Mouse (Mus musculus): ENCODE data around the gene Myod1.
A peak's percentile ranks its signal among the peaks of the same experiment; 100 is the strongest.

Gene Myod1

GRCm38 (mm10) chr7:46376172-46377007 lies at the start of gene Myod1:
Gene Myod1 (plus strand): TSS chr7:46376474.
- DNase-seq (ENCODE audit: low spot score): no peak

- no peak for DNase-seq (ENCODE audit: low spot score)
Measured at GRCm38 (mm10) chr7:46327896-46328295, 48.4 kb upstream of the Myod1 start.

GRCm38 (mm10) chr7:46337397-46337796 lies 38.9 kb upstream of the Myod1 start:
- DNase-seq (ENCODE audit: low spot score): no peak

- DNase-seq (ENCODE audit: low spot score): no peak
Measured at GRCm38 (mm10) chr7:46339818-46340217, 36.5 kb upstream of the Myod1 start.

GRCm38 (mm10) chr7:46340295-46340694 lies 36.0 kb upstream of the Myod1 start:
- no peak for DNase-seq (ENCODE audit: low spot score)

GRCm38 (mm10) chr7:46341471-46341870 lies 34.8 kb upstream of the Myod1 start:
- no peak for DNase-seq (ENCODE audit: low spot score)

GRCm38 (mm10) chr7:46347692-46348091 lies 28.6 kb upstream of the Myod1 start:
- DNase-seq (ENCODE audit: low spot score): no peak

- no peak for DNase-seq (ENCODE audit: low spot score)
Measured at GRCm38 (mm10) chr7:46348813-46349212, 27.5 kb upstream of the Myod1 start.

- no peak for DNase-seq (ENCODE audit: low spot score)
Measured at GRCm38 (mm10) chr7:46350119-46350702, 26.1 kb upstream of the Myod1 start.

- no peak for DNase-seq (ENCODE audit: low spot score)
Measured at GRCm38 (mm10) chr7:46352748-46353147, 23.5 kb upstream of the Myod1 start.

GRCm38 (mm10) chr7:46353216-46353615 lies 23.1 kb upstream of the Myod1 start:
- DNase-seq (ENCODE audit: low spot score): no peak

GRCm38 (mm10) chr7:46353875-46354274 lies 22.4 kb upstream of the Myod1 start:
- DNase-seq (ENCODE audit: low spot score): no peak

GRCm38 (mm10) chr7:46361776-46362175 lies 14.5 kb upstream of the Myod1 start:
- DNase-seq (ENCODE audit: low spot score): no peak

GRCm38 (mm10) chr7:46364154-46364553 lies 12.1 kb upstream of the Myod1 start:
- no peak for DNase-seq (ENCODE audit: low spot score)

- DNase-seq (ENCODE audit: low spot score): no peak
Measured at GRCm38 (mm10) chr7:46365810-46366209, 10.5 kb upstream of the Myod1 start.

GRCm38 (mm10) chr7:46371104-46371503 lies 5.2 kb upstream of the Myod1 start:
- DNase-seq (ENCODE audit: low spot score): no peak

GRCm38 (mm10) chr7:46377008-46377346 lies 703 bp downstream of the Myod1 start:
- DNase-seq (ENCODE audit: low spot score): no peak

- DNase-seq (ENCODE audit: low spot score): no peak
Measured at GRCm38 (mm10) chr7:46378123-46378522, 1.8 kb downstream of the Myod1 start.

GRCm38 (mm10) chr7:46378983-46379382 lies 2.7 kb downstream of the Myod1 start:
- DNase-seq (ENCODE audit: low spot score): peak; percentile 24

- DNase-seq (ENCODE audit: low spot score): no peak
Measured at GRCm38 (mm10) chr7:46380625-46381024, 4.4 kb downstream of the Myod1 start.

- DNase-seq (ENCODE audit: low spot score): no peak
Measured at GRCm38 (mm10) chr7:46387430-46387829, 11.2 kb downstream of the Myod1 start.

GRCm38 (mm10) chr7:46389456-46390085 lies 13.3 kb downstream of the Myod1 start:
- peak; percentile 39 for DNase-seq (ENCODE audit: low spot score)

- no peak for DNase-seq (ENCODE audit: low spot score)
Measured at GRCm38 (mm10) chr7:46390226-46390625, 14.0 kb downstream of the Myod1 start.

Data from lung, postnatal 25 days (tissue).